Mouse (Mus musculus): ENCODE measurements at regions not wholly inside any gene's neighbourhood (a gene's known extent, or its start where the extent isn't known, plus 50 kb on each side); places are given as distances from the start of the nearest gene placed in this dataset.

GRCm38 (mm10) chr13:114643521-114643920 lies 174.5 kb upstream of the Mocs2 start:
- DNase-seq (no peak), ATAC-seq (no peak)
- Histone ChIP-seq H3K4me3 (ENCODE audit: low read depth, low read length) (no peak overlapping the region), H3K27me3 (ENCODE audit: insufficient read depth, low read length) (no peaks in the 10 kb centered on the region), H3K9me3 (ENCODE audit: low read length) (no peaks in the 10 kb centered on the region), H3K4me2 (ENCODE audit: low read depth, low read length) (no peak overlapping the region), H3K4me1 (ENCODE audit: insufficient read depth) (no peaks in the 10 kb centered on the region), H3K9ac (replicated peaks) (no peak overlapping the region), H3K36me3 (replicated peaks; ENCODE audit: insufficient read depth, low read length) (no peaks in the 10 kb centered on the region), H3K27ac (ENCODE audit: low read depth) (no peak overlapping the region)
- 77% methylated on average over 11 of the region's 11 CpGs for WGBS (ENCODE audit: insufficient replicate concordance)
- TF ChIP-seq CTCF (IDR thresholded peaks at IDR 0.05; ENCODE audit: low read depth) = no peak
- no peak for TF ChIP-seq EP300 (IDR thresholded peaks at IDR 0.05; ENCODE audit: low read depth)

- 64% methylated on average over 7 of the region's 7 CpGs for WGBS (ENCODE audit: insufficient replicate concordance)
Measured at GRCm38 (mm10) chr13:114654267-114654666, 163.8 kb upstream of the Mocs2 start.

GRCm38 (mm10) chr13:114654953-114655586 lies 163.0 kb upstream of the Mocs2 start:
- Histone ChIP-seq H3K9ac (replicated peaks) (no peak overlapping the region), H3K36me3 (replicated peaks; ENCODE audit: insufficient read depth, low read length) (no peaks in the 10 kb centered on the region), H3K4me2 (ENCODE audit: low read depth, low read length) (no peak overlapping the region), H3K27ac (ENCODE audit: low read depth) (no peak overlapping the region), H3K4me3 (ENCODE audit: low read depth, low read length) (no peak overlapping the region), H3K27me3 (ENCODE audit: insufficient read depth, low read length) (no peaks in the 10 kb centered on the region), H3K4me1 (ENCODE audit: insufficient read depth) (no peaks in the 10 kb centered on the region), H3K9me3 (ENCODE audit: low read length) (no peaks in the 10 kb centered on the region)
- ATAC-seq (no peak), DNase-seq (no peak)
- 74% methylated on average over 4 of the region's 4 CpGs for WGBS (ENCODE audit: insufficient replicate concordance)
- TF ChIP-seq CTCF (IDR thresholded peaks at IDR 0.05; ENCODE audit: low read depth) (no peak), EP300 (IDR thresholded peaks at IDR 0.05; ENCODE audit: low read depth) (no peak)

More at GRCm38 (mm10) chr13:114654267-114654666, 163.8 kb upstream of the Mocs2 start:
- Histone ChIP-seq H3K9me3 (ENCODE audit: low read length) (no peaks in the 10 kb centered on the region), H3K9ac (replicated peaks) (no peak overlapping the region), H3K36me3 (replicated peaks; ENCODE audit: insufficient read depth, low read length) (no peaks in the 10 kb centered on the region), H3K4me1 (ENCODE audit: insufficient read depth) (no peaks in the 10 kb centered on the region), H3K4me3 (ENCODE audit: low read depth, low read length) (no peak overlapping the region), H3K27me3 (ENCODE audit: insufficient read depth, low read length) (no peaks in the 10 kb centered on the region), H3K27ac (ENCODE audit: low read depth) (no peak overlapping the region), H3K4me2 (ENCODE audit: low read depth, low read length) (no peak overlapping the region)
- no peak for DNase-seq
- no peak for ATAC-seq
- TF ChIP-seq EP300 (IDR thresholded peaks at IDR 0.05; ENCODE audit: low read depth) (no peak), CTCF (IDR thresholded peaks at IDR 0.05; ENCODE audit: low read depth) (no peak)

GRCm38 (mm10) chr13:114672411-114672810 lies 145.6 kb upstream of the Mocs2 start:
- peak; percentile 44 for ATAC-seq
- no peaks in the 10 kb centered on the region for H3K36me3 ChIP-seq (replicated peaks; ENCODE audit: insufficient read depth, low read length)
- H3K4me2 ChIP-seq (ENCODE audit: low read depth, low read length) = no peak overlapping the region
- no peaks in the 10 kb centered on the region; the same call in 1 of the 2 replicates for H3K9me3 ChIP-seq (ENCODE audit: low read length)
- no peak overlapping the region for H3K4me3 ChIP-seq (ENCODE audit: low read depth, low read length)
- H3K27me3 ChIP-seq (ENCODE audit: insufficient read depth, low read length) = no peaks in the 10 kb centered on the region
- no peak overlapping the region for H3K27ac ChIP-seq (ENCODE audit: low read depth)
- TF ChIP-seq CTCF (IDR thresholded peaks at IDR 0.05; ENCODE audit: low read depth) (no peak), EP300 (IDR thresholded peaks at IDR 0.05; ENCODE audit: low read depth) (peak; percentile 42; the same call in 1 of the 2 replicates)
- H3K4me1 ChIP-seq (ENCODE audit: insufficient read depth) = no peaks in the 10 kb centered on the region
- no peak overlapping the region for H3K9ac ChIP-seq (replicated peaks)
- DNase-seq = no peak

GRCm38 (mm10) chr13:114679703-114680378 lies 138.2 kb upstream of the Mocs2 start:
- Histone ChIP-seq H3K9ac (replicated peaks) (no peak overlapping the region), H3K9me3 (ENCODE audit: low read length) (no peaks in the 10 kb centered on the region), H3K36me3 (replicated peaks; ENCODE audit: insufficient read depth, low read length) (no peaks in the 10 kb centered on the region), H3K4me1 (ENCODE audit: insufficient read depth) (peaks cover 16% of the 10 kb centered on the region; the same call in 1 of the 2 replicates), H3K4me2 (ENCODE audit: low read depth, low read length) (peak overlapping the region; percentile 60), H3K4me3 (ENCODE audit: low read depth, low read length) (no peak overlapping the region), H3K27me3 (ENCODE audit: insufficient read depth, low read length) (no peaks in the 10 kb centered on the region), H3K27ac (ENCODE audit: low read depth) (peak overlapping the region; percentile 81)
- DNase-seq (no peak), ATAC-seq (peak; percentile 86)
- TF ChIP-seq EP300 (IDR thresholded peaks at IDR 0.05; ENCODE audit: low read depth) (no peak), CTCF (IDR thresholded peaks at IDR 0.05; ENCODE audit: low read depth) (no peak)
- WGBS (ENCODE audit: insufficient replicate concordance) = 41% methylated on average over 5 of the region's 5 CpGs

- Histone ChIP-seq H3K4me1 (ENCODE audit: insufficient read depth) (peaks cover 16% of the 10 kb centered on the region; the same call in 1 of the 2 replicates), H3K27ac (ENCODE audit: low read depth) (peak overlapping the region; percentile 81), H3K27me3 (ENCODE audit: insufficient read depth, low read length) (no peaks in the 10 kb centered on the region), H3K4me3 (ENCODE audit: low read depth, low read length) (no peak overlapping the region; the same call in 1 of the 2 replicates), H3K4me2 (ENCODE audit: low read depth, low read length) (peak overlapping the region; percentile 60), H3K9ac (replicated peaks) (no peak overlapping the region), H3K9me3 (ENCODE audit: low read length) (no peaks in the 10 kb centered on the region), H3K36me3 (replicated peaks; ENCODE audit: insufficient read depth, low read length) (no peaks in the 10 kb centered on the region)
- ATAC-seq = peak; percentile 99
- TF ChIP-seq CTCF (IDR thresholded peaks at IDR 0.05; ENCODE audit: low read depth) (no peak), EP300 (IDR thresholded peaks at IDR 0.05; ENCODE audit: low read depth) (peak; percentile 67)
- 29% methylated on average over 9 of the region's 9 CpGs for WGBS (ENCODE audit: insufficient replicate concordance)
- DNase-seq = peak; percentile 59
Measured at GRCm38 (mm10) chr13:114680379-114680733, 137.7 kb upstream of the Mocs2 start.
